Mouse (Mus musculus) embryonic facial prominence, embryonic 12.5 days (tissue): ENCODE results near the gene Edem1. TPM values are rescaled to one million over a fixed set of nuclear protein-coding genes. Genes with fewer than 3 reads are reported as not detected.

Experiments
- ATAC-seq: fragments of 200-750 bp; cut with Nextera tagmentation; 2 replicates; pipeline ENCODE4 v1.8.0; 2017; ENCODE audit not compliant: insufficient number of reproducible peaks, insufficient read depth, low FRiP score, low TSS enrichment
- H3K27ac ChIP-seq: fragments of 300-500 bp; sonication (generic); 2 replicates; pipeline ENCODE4 v1.5.1; 2016; ENCODE audit warnings: mild to moderate bottlenecking
- H3K27me3 ChIP-seq: fragments of 300-500 bp; sonication (generic); 2 replicates; pipeline ENCODE4 v1.6.1; 2016; ENCODE audit warnings: mild to moderate bottlenecking, moderate library complexity
- H3K36me3 ChIP-seq: fragments of 300-500 bp; sonication (generic); 2 replicates; pipeline ENCODE4 v1.6.1; 2016; ENCODE audit warnings: mild to moderate bottlenecking
- H3K4me1 ChIP-seq: fragments of 300-500 bp; sonication (generic); 2 replicates; pipeline ENCODE4 v1.6.1; 2016
- H3K4me2 ChIP-seq: fragments of 300-500 bp; sonication (generic); replicated peaks from 2 replicates; pipeline ENCODE4 v1.6.1; 2016; ENCODE audit warnings: mild to moderate bottlenecking, moderate library complexity
- H3K4me3 ChIP-seq: fragments of 300-500 bp; sonication (generic); 2 replicates; pipeline ENCODE4 v1.5.1; 2016; ENCODE audit warnings: mild to moderate bottlenecking
- H3K9ac ChIP-seq: fragments of 300-500 bp; sonication (generic); 2 replicates; pipeline ENCODE4 v1.6.1; 2016; ENCODE audit warnings: mild to moderate bottlenecking, moderate library complexity
- H3K9me3 ChIP-seq: fragments of 300-500 bp; sonication (generic); 2 replicates; pipeline ENCODE4 v1.6.1; 2016; ENCODE audit warnings: mild to moderate bottlenecking, moderate library complexity
- WGBS: fragments of 180-500 bp; shearing (Covaris S2); methylation state at CpG from one replicate; pipeline ENCODE4 v1.1.7; 2016; 5-methylcytosine and 5-hydroxymethylcytosine counted together
- polyA plus RNA-seq: library from polyadenylated mRNA; unstranded; fragments of >200 nt; fragmentation: Nextera tagmentation; extraction: Ambion mirVana; gene quantifications from 2 replicates; pipeline ENCODE4 v1.2.1, GENCODE M21; 2016

Edem1 gene
- polyA plus RNA-seq, 1 experiment from 2014 or later, result 26.0 TPM

DNA sequence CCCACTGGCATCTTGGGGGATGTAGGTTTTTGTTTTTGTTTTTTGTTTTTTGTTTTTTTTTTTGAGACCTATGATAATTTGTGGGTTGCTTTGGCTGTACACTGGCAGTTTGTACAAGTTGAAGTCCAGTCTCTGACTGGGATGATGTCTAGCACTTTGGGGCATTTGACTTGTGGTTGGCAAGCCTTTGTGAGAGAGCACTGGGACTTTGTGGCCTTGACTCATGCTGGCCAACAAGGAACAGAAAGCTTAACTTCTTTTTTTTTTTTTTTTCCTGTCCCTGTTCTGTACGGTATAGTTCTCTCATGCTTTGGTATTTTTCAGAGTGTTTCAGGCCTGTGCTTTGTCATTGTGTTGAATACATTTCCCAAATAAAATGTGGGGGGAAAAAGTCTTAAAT lies 3.7 kb downstream of the Edem1 start:
- Histone ChIP-seq H3K4me3 (no peak overlapping the region), H3K4me1 (peaks cover 27% of the 10 kb centered on the region), H3K36me3 (peaks cover 2% of the 10 kb centered on the region; the same call in 1 of the 2 replicates), H3K4me2 (no peak overlapping the region), H3K27me3 (no peaks in the 10 kb centered on the region), H3K9ac (no peak overlapping the region), H3K9me3 (no peaks in the 10 kb centered on the region), H3K27ac (no peak overlapping the region)
- 93% methylated on average over 1 of the region's 1 CpGs for WGBS
- no peak for ATAC-seq

- peaks cover 27% of the 10 kb centered on the region for H3K4me1 ChIP-seq
- no peaks in the 10 kb centered on the region for H3K9me3 ChIP-seq
- H3K36me3 ChIP-seq, result peaks cover 7% of the 10 kb centered on the region; the same call in 1 of the 2 replicates
- no peak overlapping the region for H3K9ac ChIP-seq
- no peak for ATAC-seq
- WGBS, result 73% methylated on average over 6 of the region's 6 CpGs
- no peaks in the 10 kb centered on the region for H3K27me3 ChIP-seq
- no peak overlapping the region for H3K4me3 ChIP-seq
- H3K4me2 ChIP-seq, result no peak overlapping the region
- H3K27ac ChIP-seq, result no peak overlapping the region
These were observed 4.5 kb downstream of the Edem1 start for GRCm38 (mm10) chr6:108832989-108833388.

- Histone ChIP-seq H3K27ac (no peak overlapping the region), H3K4me3 (no peak overlapping the region), H3K27me3 (no peaks in the 10 kb centered on the region), H3K36me3 (peaks cover 12% of the 10 kb centered on the region), H3K4me1 (peaks cover 27% of the 10 kb centered on the region), H3K9ac (no peak overlapping the region), H3K9me3 (no peaks in the 10 kb centered on the region), H3K4me2 (no peak overlapping the region)
- ATAC-seq, result no peak
- 86% methylated on average over 8 of the region's 8 CpGs for WGBS
These were observed 5.7 kb downstream of the Edem1 start for GRCm38 (mm10) chr6:108833963-108834697.

- Histone ChIP-seq H3K27me3 (no peaks in the 10 kb centered on the region), H3K4me2 (no peak overlapping the region), H3K4me1 (peaks cover 19% of the 10 kb centered on the region), H3K36me3 (peaks cover 14% of the 10 kb centered on the region), H3K27ac (no peak overlapping the region), H3K4me3 (no peak overlapping the region), H3K9ac (no peak overlapping the region), H3K9me3 (no peaks in the 10 kb centered on the region)
- no peak for ATAC-seq
- 81% methylated on average over 16 of the region's 16 CpGs for WGBS
These were observed 7.6 kb downstream of the Edem1 start for GRCm38 (mm10) chr6:108835765-108836691.

- H3K9me3 ChIP-seq, result no peaks in the 10 kb centered on the region
- no peak for ATAC-seq
- H3K27me3 ChIP-seq, result no peaks in the 10 kb centered on the region
- peaks cover 12% of the 10 kb centered on the region; the same call in 1 of the 2 replicates for H3K4me1 ChIP-seq
- peaks cover 20% of the 10 kb centered on the region for H3K36me3 ChIP-seq
- H3K4me3 ChIP-seq, result no peak overlapping the region
- H3K9ac ChIP-seq, result no peak overlapping the region
- H3K27ac ChIP-seq, result no peak overlapping the region
- 84% methylated on average over 4 of the region's 4 CpGs for WGBS
- H3K4me2 ChIP-seq, result no peak overlapping the region
These were observed 8.6 kb downstream of the Edem1 start for GRCm38 (mm10) chr6:108837081-108837480.

DNA sequence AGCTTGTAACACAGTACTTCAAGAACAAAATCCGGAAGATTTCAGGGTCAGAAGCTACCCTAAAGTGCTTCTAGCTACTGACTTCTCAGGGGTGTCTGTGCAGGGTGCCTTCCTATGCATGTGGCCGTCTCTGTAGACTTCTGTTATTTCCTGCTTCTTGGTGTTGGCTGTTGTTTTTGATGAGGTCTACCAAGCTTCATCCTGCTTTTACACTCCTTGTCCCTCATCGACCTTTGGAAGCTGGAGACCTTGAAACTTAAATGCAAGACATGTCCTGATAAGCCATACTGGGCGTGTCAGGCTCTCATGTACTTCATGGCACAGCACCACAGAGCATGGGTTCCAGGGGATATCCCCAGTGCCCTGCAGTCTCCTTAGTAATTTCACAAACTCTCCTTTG lies 9.5 kb downstream of the Edem1 start:
- H3K9ac ChIP-seq, result no peak overlapping the region
- H3K27me3 ChIP-seq, result no peaks in the 10 kb centered on the region
- WGBS, result 84% methylated on average over 4 of the region's 4 CpGs
- no peaks in the 10 kb centered on the region for H3K9me3 ChIP-seq
- H3K36me3 ChIP-seq, result peaks cover 24% of the 10 kb centered on the region
- H3K4me2 ChIP-seq, result no peak overlapping the region
- no peak for ATAC-seq
- peaks cover 12% of the 10 kb centered on the region; the same call in 1 of the 2 replicates for H3K4me1 ChIP-seq
- no peak overlapping the region for H3K27ac ChIP-seq
- no peak overlapping the region for H3K4me3 ChIP-seq

- Histone ChIP-seq H3K9ac (no peak overlapping the region), H3K4me2 (no peak overlapping the region), H3K36me3 (peaks cover 34% of the 10 kb centered on the region), H3K4me3 (no peak overlapping the region), H3K27ac (no peak overlapping the region), H3K4me1 (peaks cover 8% of the 10 kb centered on the region; the same call in 1 of the 2 replicates), H3K27me3 (no peaks in the 10 kb centered on the region), H3K9me3 (no peaks in the 10 kb centered on the region)
- 89% methylated on average over 4 of the region's 4 CpGs for WGBS
- no peak for ATAC-seq
These were observed 11.0 kb downstream of the Edem1 start for GRCm38 (mm10) chr6:108839432-108839831.

- Histone ChIP-seq H3K27ac (no peak overlapping the region), H3K4me1 (peaks cover 6% of the 10 kb centered on the region; the same call in 1 of the 2 replicates), H3K4me3 (no peak overlapping the region), H3K4me2 (no peak overlapping the region), H3K9ac (no peak overlapping the region), H3K27me3 (no peaks in the 10 kb centered on the region), H3K36me3 (peaks cover 38% of the 10 kb centered on the region), H3K9me3 (no peaks in the 10 kb centered on the region)
- 92% methylated on average over 8 of the region's 8 CpGs for WGBS
- no peak for ATAC-seq
These were observed 12.6 kb downstream of the Edem1 start for GRCm38 (mm10) chr6:108840861-108841640.

- Histone ChIP-seq H3K4me1 (no peaks in the 10 kb centered on the region), H3K4me2 (no peak overlapping the region), H3K9me3 (no peaks in the 10 kb centered on the region), H3K36me3 (peaks cover 32% of the 10 kb centered on the region), H3K4me3 (no peak overlapping the region), H3K27ac (no peak overlapping the region), H3K27me3 (no peaks in the 10 kb centered on the region), H3K9ac (no peak overlapping the region)
- 85% methylated on average over 1 of the region's 1 CpGs for WGBS
- ATAC-seq, result no peak
These were observed 15.2 kb downstream of the Edem1 start for GRCm38 (mm10) chr6:108843664-108844063.

GRCm38 (mm10) chr6:108844093-108844492 lies 15.7 kb downstream of the Edem1 start:
- no peak overlapping the region for H3K4me3 ChIP-seq
- H3K4me2 ChIP-seq, result no peak overlapping the region
- no peak for ATAC-seq
- no peak overlapping the region for H3K9ac ChIP-seq
- H3K9me3 ChIP-seq, result no peaks in the 10 kb centered on the region
- H3K36me3 ChIP-seq, result peaks cover 36% of the 10 kb centered on the region
- no peak overlapping the region for H3K27ac ChIP-seq
- H3K27me3 ChIP-seq, result no peaks in the 10 kb centered on the region
- no peaks in the 10 kb centered on the region for H3K4me1 ChIP-seq
- WGBS, result 80% methylated on average over 3 of the region's 3 CpGs

DNA sequence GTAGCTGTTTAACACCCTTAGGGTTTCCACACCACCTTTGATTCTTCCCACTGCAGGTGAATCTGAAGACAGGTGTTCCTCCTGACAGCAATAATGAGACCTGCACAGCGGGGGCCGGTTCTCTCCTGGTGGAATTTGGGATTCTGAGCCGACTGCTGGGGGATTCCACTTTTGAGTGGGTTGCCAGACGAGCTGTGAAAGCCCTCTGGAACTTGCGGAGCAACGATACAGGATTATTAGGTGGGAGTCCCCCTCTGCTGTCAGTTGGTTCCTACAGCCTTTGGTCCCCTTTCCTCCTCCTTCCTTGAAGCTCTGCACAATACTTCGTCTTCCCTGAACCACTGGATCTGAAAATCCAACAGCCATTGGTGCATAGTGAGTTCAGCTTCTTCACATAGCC lies 16.3 kb downstream of the Edem1 start:
- Histone ChIP-seq H3K9me3 (no peaks in the 10 kb centered on the region), H3K4me2 (no peak overlapping the region), H3K4me1 (no peaks in the 10 kb centered on the region), H3K9ac (no peak overlapping the region), H3K27ac (no peak overlapping the region), H3K27me3 (no peaks in the 10 kb centered on the region), H3K4me3 (no peak overlapping the region), H3K36me3 (peaks cover 40% of the 10 kb centered on the region)
- ATAC-seq, result no peak
- 93% methylated on average over 7 of the region's 7 CpGs for WGBS
